Mouse (Mus musculus): ENCODE measurements at regions not wholly inside any gene's neighbourhood (a gene's known extent, or its start where the extent isn't known, plus 50 kb on each side); places are given as distances from the start of the nearest gene placed in this dataset.

DNA sequence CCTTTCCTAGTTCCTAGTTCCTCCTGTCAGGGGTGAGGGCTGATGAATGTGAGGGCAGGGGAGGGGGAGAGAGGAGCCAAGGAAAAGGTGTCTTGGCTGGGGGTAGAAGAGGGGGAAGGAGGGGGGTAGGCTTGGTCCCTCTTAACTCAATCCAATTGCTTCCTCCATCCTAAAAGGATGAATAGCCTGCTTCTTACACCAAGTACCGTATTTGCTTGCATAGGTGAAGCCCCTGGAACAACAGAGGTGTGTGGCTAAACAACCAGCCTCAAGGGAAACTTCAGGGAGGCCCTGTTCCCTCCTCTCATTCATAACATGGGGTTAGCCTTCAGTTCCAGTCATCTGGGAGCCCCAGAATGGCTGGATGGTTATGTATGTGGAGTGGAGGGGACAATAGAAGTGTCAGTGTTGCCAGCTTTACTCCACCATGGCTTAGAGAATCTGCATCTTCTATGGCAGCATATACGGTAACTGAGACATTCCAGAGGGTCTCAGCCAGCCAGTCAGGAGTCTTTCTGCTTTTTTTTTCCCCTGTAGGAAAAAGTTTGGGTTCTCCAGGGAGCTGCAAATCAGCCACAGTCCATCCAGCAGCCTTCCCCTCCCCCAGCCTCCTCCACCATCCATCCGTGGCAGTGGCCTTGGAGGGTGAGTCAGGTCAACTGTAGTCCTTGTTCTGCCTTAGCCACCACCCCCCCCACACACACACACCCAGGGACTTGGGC is 100.2 kb upstream of the Ccnd2 start:
- no peak for DNase-seq (ENCODE audit: low spot score in 2 of 2)

DNA sequence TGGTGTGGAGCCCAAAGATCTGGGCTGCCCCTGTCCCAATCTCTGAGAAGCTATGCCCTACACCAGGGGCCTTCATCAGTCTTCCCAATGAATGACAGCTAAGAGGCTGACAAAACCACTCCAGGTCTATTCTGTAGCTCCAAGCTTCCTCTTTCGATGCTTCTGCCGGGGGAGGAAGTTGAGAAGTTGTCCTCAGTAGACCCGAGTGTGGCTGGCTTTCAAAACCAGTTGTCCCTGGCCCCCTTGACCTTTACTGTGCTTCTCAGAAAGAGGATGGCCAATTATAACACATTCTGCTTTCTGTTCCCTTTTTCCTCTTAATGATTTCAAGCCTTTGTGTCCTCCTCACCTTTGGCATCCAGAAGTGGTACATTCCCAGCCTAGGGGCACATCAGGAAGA is 101.9 kb upstream of the Ccnd2 start:
- no peak for DNase-seq (ENCODE audit: low spot score in 2 of 2)

DNA sequence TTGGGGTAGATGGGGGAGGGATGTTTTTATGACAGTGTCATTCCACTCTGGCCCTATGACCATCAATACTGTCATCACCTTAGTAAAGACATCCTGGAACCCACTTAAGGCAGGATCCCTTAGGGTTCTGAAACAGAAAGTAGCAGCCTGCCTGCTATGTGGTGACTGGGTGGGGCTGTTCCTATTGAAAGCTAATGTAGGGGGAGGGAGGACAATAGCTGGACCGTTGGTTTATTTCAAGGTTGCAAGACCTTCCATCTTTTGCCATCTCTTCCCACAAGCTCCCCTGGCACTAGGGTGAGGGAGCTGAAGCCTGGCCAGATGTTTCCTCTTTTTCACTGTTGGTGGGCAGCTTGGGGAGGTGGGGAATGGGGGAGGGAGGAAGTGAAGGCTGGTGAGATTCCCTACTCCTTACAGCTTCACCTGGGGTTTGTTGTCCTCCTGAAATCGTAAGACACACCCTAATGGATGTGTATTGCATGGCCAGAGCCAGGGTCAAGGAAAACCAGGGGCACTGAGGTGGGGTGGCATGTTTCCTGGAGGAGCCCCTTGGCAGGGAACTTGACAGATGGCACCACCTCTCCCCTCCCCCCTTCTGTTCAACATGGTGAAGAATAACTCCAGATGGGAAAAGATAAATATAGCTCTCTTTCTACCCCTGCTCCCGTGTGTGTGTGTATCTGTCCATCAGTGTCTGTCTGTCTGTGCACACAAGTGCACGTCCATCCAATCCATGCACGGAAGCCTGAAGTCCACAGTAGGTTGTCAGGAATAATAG is 112.1 kb upstream of the Ccnd2 start:
- DNase-seq (ENCODE audit: low spot score in 2 of 2): no peak

DNA sequence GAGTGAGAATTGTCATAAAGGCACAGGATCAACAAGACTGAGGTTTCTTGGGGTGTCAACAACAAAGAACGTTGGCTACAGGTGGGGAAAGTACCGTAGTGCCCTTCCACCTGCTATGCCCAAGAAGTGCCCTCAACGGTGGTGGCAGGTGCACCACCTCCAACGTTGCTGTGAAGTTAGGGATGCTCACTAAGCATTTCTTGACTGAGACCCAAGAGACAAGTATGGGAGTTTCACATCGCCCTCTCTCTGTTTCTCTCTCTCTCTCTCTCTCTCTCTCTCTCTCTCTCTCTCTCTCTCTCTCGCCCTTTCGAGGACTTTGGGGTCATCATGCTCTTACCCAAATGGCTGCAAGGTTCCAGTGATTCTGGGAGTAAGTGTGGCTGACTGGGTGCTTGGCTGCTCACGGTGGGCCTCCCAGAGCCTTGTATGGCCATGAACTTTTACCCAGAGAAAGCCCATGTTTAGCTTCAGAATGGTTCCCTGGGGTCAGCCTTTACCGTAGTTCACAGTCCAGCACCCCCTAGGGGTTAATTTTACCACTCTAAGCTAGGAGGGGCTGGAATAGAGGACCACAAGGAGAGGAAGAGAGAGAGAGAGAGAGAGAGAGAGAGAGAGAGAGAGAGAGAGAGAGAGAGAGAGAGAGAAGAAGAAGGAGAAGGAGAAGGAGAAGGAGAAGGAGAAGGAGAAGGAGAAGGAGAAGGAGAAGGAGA is 113.2 kb upstream of the Ccnd2 start:
- no peak for DNase-seq (ENCODE audit: low spot score in 2 of 2)

DNA sequence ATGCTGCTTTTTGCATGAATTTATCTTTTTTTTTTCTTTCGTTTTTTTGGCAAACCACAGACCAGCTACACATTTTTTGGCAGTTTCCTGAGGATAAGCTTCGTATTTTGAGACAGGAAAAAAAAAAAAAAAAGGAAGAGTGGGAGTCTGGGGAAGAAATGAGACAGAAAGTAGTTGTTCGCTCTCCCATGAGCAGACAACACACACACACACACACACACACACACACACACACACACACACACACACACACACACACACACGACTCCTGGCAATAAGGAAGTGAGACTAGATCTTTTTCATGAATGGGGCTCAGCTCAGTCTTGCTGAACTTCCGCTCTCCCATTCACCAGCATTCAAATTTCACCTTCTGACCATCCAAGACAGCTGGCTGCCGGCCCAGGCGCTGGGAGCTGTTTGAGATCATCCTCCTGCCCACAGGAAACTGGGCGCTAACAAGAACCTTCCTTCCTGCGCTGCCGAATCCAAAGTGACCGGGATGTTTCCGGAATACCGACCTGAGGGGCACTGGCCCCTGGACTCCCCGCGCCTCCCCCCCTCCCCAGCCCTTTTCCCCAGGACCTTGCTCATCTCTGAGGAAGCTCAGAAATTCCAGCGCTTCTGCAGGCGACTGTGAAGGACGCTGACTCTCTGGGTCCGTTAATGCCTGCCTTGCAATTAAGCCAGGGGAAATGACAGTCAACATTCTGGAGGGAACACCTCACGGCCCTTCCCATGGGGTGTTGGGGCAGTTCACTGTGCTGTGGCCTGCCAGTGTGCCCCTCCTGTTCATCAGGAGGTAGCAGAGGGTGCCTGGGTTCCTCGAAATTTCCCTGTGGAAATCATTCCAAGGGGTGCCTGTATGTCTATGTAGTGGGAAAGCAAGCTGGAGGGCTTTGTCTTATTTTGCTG is 114.2 kb upstream of the Ccnd2 start:
- peak; percentile 71 to 81 for DNase-seq (ENCODE audit: low spot score in 2 of 2)

DNA sequence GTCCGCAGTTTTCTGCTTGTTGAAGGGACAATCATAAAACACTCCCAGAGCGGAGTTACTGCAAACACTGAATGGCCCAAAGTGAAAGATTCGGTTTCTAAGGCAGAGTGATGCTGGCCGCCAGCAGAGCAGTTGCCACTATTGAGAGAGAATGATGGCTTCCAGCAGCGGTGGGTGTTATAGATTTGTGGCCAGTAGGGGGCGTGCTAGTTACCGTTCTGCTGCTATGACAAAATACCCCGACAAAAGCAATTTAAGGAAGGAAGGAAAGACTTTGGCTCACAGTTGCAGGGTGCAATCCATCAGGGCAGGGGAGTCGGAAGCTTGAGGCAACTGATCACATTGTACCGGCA is 114.8 kb upstream of the Ccnd2 start:
- peak; percentile 55 to 66 for DNase-seq (ENCODE audit: low spot score in 2 of 2)

DNA sequence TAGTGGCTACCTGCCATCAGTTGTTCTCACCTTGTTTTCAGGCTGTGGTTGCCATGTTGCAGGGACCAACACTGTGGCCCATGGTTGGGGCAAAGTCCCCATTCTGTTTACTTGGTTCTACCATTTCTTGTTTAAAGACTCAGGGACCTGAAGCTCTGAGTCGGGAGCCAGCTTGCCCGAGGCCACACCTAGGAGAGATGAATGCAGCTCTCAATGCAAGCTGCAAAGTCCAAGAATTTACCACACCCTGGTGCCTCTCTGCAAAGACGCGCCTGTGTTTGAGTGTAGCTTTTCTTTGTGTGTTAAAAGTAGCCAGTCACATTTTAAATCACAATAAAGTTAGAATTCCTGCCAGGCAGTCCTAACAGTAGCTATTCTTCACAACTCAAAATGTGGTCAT is 117.0 kb upstream of the Ccnd2 start:
- DNase-seq (ENCODE audit: low spot score in 2 of 2): no peak

DNA sequence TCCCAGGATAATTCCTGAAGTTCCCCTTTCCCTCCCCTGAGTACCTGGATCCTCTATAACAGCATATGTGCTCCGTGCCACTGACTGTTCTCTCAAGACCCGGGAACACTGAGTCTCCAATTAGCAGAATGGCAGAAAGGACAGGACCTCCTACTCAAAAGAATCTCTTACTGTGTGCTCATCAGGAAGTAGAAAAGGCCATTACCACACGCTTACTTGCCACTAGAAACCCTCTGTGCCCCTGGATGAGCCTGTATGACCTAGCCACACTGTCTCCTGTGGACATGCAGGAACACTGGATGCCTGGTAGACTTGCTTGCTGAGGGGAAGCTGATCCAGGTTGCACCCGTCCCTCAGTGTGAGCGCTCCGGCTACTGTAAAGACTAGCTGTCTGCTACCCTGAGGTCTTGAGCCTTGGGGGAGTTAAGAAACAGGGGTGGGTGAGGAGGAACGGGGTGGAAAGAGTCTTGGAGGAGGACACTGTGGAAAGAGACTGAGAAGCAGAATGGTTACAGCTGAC is 117.6 kb upstream of the Ccnd2 start:
- DNase-seq (ENCODE audit: low spot score in 2 of 2): no peak

DNA sequence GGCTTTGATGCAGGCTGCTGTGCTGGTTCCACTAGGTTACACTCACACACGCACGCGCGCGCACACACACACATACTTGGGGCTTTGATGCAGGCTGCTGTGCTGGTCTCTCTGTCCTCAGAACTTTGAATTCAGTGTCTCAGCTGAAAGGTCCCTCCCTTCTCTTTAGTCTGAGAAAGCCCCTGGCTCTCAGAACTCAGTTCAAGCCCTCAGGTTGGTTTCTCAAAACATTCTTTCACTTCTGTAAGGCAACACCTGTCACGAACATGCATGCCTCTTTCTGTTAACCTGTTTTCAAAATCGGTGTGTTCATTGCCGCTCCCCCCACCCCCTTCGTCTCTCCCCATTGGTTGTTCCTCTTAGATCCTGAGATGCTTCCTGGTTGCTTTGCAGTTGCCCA is 118.8 kb upstream of the Ccnd2 start:
- no peak for DNase-seq (ENCODE audit: low spot score in 2 of 2)

DNA sequence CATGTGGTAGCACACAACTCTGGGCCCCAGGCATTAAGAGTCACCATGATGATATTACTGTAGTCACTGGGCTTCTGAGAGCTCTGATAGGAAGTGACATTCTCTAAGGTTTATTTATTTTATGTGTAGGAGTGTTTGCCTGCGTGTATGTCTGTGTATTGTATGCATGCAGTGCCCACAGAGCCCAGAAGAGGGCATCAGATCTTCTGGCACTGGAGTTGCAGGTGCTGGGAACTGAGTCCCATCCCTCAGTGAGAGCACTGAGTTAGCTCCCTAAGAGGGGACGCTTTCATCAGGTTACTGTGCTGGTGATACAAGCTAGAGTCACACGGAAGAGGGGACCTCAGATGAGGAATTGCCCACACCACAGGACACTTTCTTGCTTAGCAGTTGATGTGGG is 119.4 kb upstream of the Ccnd2 start:
- DNase-seq (ENCODE audit: low spot score in 2 of 2): no peak

DNA sequence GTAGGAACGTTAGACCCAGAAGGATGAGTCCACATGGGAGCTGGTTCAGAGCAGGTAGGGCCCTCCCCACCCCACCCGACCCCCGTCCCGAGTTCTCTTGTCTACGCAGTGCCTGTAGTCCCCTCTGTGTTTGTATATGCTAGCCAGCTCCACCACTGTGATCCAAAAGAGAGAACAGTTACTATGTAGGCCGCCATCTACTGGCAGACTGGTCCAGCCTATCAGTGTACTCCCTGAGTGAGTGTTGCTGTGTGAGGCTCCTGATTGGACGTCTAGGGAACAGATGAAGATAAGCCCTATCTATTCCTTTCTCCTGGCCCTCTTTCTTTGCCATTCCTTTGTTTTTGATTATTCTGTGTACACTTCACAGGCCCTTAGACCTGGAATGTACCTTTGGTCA is 120.6 kb upstream of the Ccnd2 start:
- DNase-seq (ENCODE audit: low spot score in 2 of 2): no peak

DNA sequence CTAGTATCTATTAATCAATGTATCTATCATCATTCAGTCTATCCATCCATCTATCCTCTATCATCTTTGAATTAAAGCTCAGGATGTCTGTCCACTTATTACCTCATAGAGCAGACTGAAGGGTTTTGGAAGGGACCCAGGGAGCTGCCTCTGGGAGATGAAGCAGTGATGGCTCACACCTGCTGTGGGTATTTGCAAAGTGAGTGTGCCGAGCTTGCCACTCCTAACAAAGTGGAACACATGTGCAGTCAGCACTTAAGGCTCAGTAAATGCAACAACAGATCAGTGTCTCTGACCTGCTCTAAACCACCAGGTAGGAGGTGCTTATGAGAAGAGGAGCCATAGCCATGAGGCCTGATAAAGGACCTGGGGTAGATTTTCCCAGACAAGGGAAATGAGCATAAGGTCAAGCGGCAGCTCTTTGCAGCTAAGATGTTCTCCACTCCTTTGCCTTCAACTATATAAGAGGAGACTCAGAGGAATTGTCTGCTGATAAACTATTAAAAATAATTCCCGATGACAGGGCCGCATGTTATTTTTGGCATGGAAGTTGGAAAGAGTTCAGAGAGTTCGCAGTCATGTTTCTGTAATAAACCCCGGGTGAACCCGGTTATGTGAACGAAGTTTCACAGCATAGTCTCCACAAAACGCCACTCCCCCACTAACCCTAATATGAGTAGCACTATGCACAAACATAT is 122.9 kb upstream of the Ccnd2 start:
- no peak for DNase-seq (ENCODE audit: low spot score in 2 of 2)

DNA sequence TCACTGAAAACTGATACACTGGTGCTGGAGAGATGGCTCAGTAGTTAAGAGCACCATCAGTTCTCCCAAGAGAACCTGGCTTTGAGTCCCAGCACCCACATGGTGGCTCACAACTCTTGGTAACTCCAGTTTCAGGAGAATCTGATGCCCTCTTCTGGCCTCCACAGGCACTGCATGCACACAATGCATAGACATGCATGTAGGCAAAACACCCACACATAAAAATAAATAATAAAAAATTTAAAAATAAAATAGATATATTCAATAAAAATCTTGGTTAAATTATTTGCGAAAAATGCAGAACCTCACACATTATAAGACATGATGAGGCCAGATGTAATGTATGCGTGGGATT is 123.4 kb upstream of the Ccnd2 start:
- DNase-seq (ENCODE audit: low spot score in 2 of 2): no peak

DNA sequence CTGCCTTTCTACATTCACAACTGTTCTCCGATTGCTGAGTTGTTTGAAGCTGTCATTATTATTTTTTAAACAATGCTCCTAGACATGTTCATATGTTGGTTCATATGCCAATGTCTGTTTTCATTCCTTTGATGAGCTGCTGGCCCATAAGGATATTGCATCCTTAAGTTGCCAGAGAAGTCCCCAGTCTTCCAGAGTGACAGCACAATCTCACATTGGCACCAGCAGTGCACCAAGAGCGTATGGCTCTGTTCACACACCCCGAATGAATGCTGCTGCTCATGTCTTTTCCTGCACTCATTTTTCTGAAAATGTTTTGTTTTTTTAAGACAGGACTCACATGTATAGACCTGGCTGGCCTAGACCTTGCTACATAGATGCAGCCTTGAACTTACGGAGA is 124.4 kb upstream of the Ccnd2 start:
- DNase-seq (ENCODE audit: low spot score in 2 of 2): no peak

DNA sequence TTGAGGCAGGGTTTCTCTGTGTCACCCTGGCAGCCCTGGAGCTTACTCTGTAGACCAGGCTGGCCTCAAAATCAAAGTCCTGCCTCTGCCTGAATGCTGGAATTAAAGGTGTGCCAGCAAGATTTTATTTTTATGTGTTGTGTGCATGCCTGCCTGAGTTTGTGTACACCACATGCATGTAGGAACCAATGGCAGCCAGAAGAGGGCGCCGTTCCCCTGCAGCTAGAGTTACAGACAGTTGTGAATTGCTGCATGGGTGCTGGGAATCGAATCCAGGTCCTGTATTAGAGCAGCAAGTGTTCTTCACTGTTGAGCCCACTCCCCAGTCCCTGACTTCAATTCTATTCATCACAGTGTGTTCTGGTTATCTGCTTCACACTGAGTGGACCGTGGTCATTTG is 126.4 kb upstream of the Ccnd2 start:
- DNase-seq (ENCODE audit: low spot score in 2 of 2): no peak

DNA sequence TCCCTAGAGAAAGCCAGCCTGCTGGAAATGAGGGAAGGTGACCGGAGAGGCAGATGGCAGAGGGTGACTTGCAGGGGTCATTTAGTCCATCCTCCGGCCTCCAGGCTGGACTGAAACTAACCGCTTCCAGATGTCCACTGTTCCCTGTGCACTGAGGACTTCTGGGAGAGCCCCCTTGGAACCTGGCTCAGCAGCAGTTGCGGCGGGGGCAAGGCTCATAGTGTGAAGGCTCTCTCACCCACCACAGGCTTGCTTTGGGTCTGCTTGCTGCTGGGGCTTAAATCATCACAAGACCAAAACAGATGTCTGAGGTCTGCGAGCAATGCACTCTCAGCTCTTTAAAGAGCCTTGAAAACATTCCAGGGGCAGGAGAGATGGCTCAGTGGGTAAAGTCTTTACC is 132.2 kb upstream of the Ccnd2 start:
- no peak for DNase-seq (ENCODE audit: low spot score in 2 of 2)

DNA sequence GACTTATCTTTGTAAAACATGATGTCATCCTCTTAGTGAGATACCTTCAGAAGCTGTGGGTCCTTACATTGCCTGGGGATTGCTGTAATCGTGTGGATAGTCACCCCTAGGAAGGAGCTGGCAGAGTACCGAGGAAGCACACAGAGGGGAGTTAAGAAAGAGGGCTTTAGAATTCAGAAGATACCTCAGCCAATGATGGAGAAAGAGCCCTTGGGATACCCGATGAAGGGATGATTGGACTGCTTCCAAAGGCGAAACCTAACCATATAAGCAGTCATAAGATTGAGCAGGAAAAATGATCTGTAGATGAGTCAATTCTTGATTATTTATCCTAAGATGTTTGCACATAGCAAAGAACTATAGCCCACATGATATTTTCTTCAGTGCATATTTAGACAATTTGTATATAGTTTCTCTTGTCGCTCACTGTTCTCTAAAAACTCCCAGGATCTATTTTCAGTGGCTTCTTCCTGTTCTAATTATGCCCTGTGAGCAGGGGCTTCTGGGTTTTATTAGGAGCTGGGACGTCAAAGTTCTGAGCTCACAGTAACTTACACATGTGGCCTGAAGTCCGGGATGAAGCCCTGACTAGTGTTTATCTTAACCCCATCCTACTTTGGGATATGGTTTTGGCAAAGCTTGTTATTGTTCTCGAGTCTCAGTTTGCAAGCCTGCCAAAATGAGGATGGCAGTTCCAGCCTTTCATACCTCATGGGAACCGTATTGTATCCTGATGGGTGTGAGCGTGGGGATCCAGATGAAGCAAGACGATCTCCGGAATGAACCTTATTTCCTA is 134.9 kb upstream of the Ccnd2 start:
- no peak for DNase-seq (ENCODE audit: low spot score in 2 of 2)

DNA sequence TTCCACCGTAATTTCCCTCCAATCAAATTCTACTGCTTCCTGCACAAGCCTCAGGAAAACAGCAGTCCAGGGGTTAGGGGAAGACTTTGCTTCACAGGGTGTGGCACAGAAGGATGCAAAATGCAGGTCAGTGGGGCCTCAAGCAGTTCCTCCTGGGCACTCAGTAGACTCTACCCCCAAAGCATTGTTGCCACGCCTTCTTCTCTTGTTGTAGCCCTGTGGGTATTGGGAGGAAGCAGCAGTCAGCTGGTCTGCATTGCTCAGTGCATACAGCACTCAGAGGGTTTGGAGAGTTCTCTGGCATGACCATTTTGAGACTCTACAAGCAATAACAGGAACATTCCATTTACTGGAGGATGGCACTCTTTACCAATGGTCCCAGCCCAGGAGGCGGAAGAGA is 137.0 kb upstream of the Ccnd2 start:
- DNase-seq (ENCODE audit: low spot score in 2 of 2): no peak

DNA sequence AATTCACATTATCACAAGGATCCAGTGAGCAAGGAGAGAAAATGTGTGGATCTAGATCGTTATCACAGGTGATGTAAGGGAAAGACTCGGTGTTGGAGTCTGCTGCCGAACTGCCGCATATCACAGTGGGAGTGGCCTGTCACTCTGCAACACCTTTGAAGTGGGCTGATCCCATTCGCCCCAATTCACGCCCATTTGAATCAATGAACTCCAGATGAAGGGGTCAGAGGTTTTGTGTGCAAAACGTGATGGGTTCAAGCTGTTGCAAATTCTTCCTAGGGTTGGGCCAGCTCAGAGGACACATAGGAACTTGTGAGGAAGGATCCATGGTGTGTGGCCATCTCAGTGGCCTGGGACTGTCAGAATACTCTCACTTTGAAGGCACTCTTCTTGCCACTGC is 139.9 kb upstream of the Ccnd2 start:
- DNase-seq (ENCODE audit: low spot score in 2 of 2): no peak

DNA sequence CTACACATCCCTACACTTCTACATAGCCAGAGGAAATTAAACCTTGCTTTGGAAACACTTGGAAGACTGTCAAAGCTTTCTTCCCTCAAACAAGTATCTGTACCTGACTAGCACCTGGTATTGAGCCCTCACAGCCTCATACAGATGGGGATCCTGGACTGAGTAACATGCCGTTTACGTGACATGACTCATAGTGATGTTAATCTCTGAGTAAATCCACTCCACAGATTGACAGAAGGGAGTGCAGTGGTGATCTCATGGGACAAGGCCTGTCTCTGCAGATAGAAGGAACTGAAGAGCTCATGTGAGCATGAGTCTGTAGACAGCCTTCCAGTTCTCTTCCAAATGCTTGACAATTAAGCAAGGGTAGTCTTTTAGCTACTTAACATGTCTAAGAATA is 141.8 kb upstream of the Ccnd2 start:
- DNase-seq (ENCODE audit: low spot score in 2 of 2): no peak

All from layer of hippocampus, postnatal 10 days (tissue).